Mouse (Mus musculus) testis, adult 2 months (tissue): ENCODE measurements around the gene Bcor. TPM values are rescaled to one million over a fixed set of nuclear protein-coding genes. Genes with fewer than 3 reads are reported as not detected.
A peak's percentile ranks its signal among the peaks of the same experiment; 100 is the strongest.

Experiments used
- H3K27ac ChIP-seq: fragments of 200-500 bp; 2 replicates; pipeline ENCODE4 v1.5.1; 2012; ENCODE audit warnings: low read depth, low read length; ENCODE audit not compliant: control insufficient read depth, insufficient read depth
- H3K27me3 ChIP-seq: fragments of 200-500 bp; 2 replicates; pipeline ENCODE4 v1.6.1; 2012; ENCODE audit warnings: mild to moderate bottlenecking, low read length, moderate library complexity; ENCODE audit not compliant: control insufficient read depth, insufficient read depth
- H3K36me3 ChIP-seq: fragments of 200-500 bp; 2 replicates; pipeline ENCODE4 v1.6.1; 2012; ENCODE audit warnings: mild to moderate bottlenecking, low read length; ENCODE audit not compliant: control insufficient read depth, insufficient read depth
- H3K4me1 ChIP-seq: fragments of 200-500 bp; 2 replicates; pipeline ENCODE4 v1.6.1; 2012; ENCODE audit warnings: low read length; ENCODE audit not compliant: control insufficient read depth, insufficient read depth
- H3K4me3 ChIP-seq: fragments of 200-500 bp; 2 replicates; pipeline ENCODE4 v1.5.1; 2012; ENCODE audit warnings: low read depth, mild to moderate bottlenecking, low read length, moderate library complexity, mixed read lengths; ENCODE audit not compliant: control insufficient read depth
- CTCF ChIP-seq: fragments of 200-500 bp; IDR thresholded peaks from 2 replicates; pipeline ENCODE4 v1.5.1; 2012; ENCODE audit warnings: low read depth, mild to moderate bottlenecking, inconsistent platforms, low read length, moderate library complexity; ENCODE audit not compliant: control insufficient read depth, insufficient read depth, insufficient replicate concordance
- POLR2A ChIP-seq: fragments of 200-500 bp; IDR thresholded peaks from 2 replicates; pipeline ENCODE4 v1.6.1; 2012; ENCODE audit warnings: low read depth, mild to moderate bottlenecking, inconsistent platforms, low read length, moderate library complexity; ENCODE audit not compliant: control insufficient read depth
- polyA plus RNA-seq: library from polyadenylated mRNA; depleted of rRNA; stranded (reverse); fragments of >200 nt; gene quantifications from 2 replicates; pipeline ENCODE4 v1.2.3, GENCODE M21; 2012

Gene Bcor
- polyA plus RNA-seq, 1 experiment = 0.72 TPM

DNA sequence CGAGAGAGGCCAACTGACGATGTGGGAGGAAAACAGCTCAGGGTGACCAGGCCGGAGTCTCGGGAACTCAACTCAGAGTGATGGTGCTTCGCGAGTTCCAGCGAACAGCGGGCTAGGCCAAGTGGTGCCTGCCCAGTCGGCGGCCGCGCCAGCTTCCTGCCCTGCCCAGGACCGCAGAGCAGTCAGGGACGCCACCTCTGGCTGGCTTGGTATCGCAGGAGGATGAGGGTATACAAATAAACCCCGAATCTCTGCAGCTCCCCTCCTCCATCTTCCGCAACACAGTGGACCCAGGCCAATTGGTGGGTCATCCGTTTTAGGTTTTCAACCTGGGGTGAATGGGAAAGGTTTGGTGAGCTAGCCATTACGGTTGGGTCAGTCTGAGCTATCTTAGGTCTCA lies 25.6 kb downstream of the Bcor start:
- H3K27ac ChIP-seq = peak overlapping the region; percentile 17
- H3K4me1 ChIP-seq = peaks cover 35% of the 10 kb centered on the region
- H3K27me3 ChIP-seq = no peaks in the 10 kb centered on the region

DNA sequence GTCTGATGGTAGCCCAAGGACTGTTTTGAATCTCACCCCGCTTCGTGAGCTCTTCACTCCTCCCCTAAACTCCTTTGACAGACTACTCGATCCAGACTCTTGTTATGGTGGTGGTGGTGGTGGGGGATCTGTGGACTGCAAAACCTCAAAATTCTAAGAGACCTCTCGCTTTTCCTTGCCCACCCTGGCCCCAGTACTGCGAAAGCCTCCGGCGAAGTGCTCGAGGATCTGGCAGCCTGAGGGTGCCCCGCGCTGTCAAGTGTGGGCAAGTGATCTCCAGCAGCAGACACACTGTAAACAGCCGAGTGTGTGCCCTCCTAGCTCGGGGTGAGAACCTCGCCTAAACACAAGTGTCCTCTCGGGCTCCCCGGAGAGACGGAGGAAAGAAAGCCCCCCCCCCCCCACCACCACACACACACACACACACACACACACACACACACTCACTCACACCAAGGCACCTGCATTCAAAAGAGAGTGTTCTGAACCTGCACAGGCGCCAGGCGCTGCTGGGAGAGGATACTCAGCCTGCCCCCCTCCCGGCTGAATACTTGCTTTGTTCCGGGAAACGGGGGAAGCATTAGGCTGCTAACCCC lies 26.2 kb downstream of the Bcor start:
- no peak for TF ChIP-seq POLR2A
- no peak for TF ChIP-seq CTCF
- Histone ChIP-seq H3K27ac (peak overlapping the region; percentile 17; the same call in 1 of the 2 replicates), H3K36me3 (no peaks in the 10 kb centered on the region), H3K4me3 (peak overlapping the region; percentile 47), H3K4me1 (peaks cover 33% of the 10 kb centered on the region), H3K27me3 (no peaks in the 10 kb centered on the region)

More for the DNA sequence above, 25.6 kb downstream of the Bcor start:
- TF ChIP-seq CTCF = peak; percentile 15; the same call in 1 of the 2 replicates
- TF ChIP-seq POLR2A = no peak
- Histone ChIP-seq H3K36me3 (no peaks in the 10 kb centered on the region), H3K4me3 (peak overlapping the region; percentile 47)

DNA sequence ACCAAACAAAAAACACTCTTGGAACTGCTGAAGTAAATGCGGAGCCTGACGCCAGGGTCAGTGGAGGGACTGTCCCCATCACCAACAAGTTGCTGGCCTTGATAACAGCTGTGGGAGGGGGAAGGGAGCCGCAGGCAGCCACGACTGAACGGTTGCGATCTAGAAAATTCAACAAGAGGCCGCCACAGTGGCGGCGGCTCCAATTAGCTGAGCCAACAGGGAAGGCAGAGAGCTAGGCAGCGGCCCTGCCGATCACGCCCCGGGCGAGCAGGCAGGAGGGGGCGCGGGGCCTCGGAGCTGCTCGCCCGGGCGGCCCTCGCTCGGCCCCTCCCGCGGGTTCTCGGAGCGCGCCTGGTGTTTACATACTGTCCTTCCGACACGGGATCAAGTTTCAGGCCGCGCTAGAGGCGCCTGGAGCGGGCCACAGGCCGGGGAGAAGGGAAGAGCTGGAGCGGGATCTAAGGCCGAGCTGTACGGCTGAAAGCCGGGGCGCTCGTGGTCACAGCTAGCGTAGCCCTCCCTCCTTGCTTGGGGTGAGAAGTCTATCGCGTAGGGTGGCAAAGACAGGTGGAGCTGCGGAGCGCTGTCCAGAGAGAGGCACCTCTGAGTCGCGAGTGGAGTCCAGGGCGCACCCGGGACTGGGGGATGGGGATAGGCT lies 26.8 kb downstream of the Bcor start:
- TF ChIP-seq CTCF = no peak
- TF ChIP-seq POLR2A = no peak
- Histone ChIP-seq H3K4me3 (peak overlapping the region; percentile 27; the same call in 1 of the 2 replicates), H3K27ac (no peak overlapping the region), H3K27me3 (no peaks in the 10 kb centered on the region), H3K4me1 (peaks cover 35% of the 10 kb centered on the region), H3K36me3 (no peaks in the 10 kb centered on the region)

- no peak overlapping the region for H3K4me3 ChIP-seq
- no peaks in the 10 kb centered on the region for H3K36me3 ChIP-seq
- peaks cover 35% of the 10 kb centered on the region for H3K4me1 ChIP-seq
- H3K27me3 ChIP-seq = no peaks in the 10 kb centered on the region
- H3K27ac ChIP-seq = no peak overlapping the region
- TF ChIP-seq POLR2A = no peak
- no peak for TF ChIP-seq CTCF
Observed at GRCm38 (mm10) chrX:12132541-12133177, 27.5 kb downstream of the Bcor start.

- Histone ChIP-seq H3K4me1 (peaks cover 30% of the 10 kb centered on the region), H3K4me3 (no peak overlapping the region), H3K27me3 (no peaks in the 10 kb centered on the region), H3K27ac (no peak overlapping the region), H3K36me3 (no peaks in the 10 kb centered on the region)
- TF ChIP-seq CTCF = no peak
- no peak for TF ChIP-seq POLR2A
Observed at GRCm38 (mm10) chrX:12129828-12130809, 30.0 kb downstream of the Bcor start.

- Histone ChIP-seq H3K27me3 (no peaks in the 10 kb centered on the region), H3K4me1 (peaks cover 23% of the 10 kb centered on the region), H3K4me3 (no peak overlapping the region), H3K27ac (no peak overlapping the region), H3K36me3 (no peaks in the 10 kb centered on the region)
- no peak for TF ChIP-seq POLR2A
- no peak for TF ChIP-seq CTCF
Observed at GRCm38 (mm10) chrX:12129230-12129629, 30.9 kb downstream of the Bcor start.
